Comparison of ENCODE assay signal across 12 mouse cellular contexts in genomic region chr12:21133031-21133430, GRCm38 (mm10).
DNase-seq lines count a peak whose midpoint lies in the region; ATAC-seq and TF ChIP-seq lines count a peak whose summit lies in the region.
"Had no signal": no experiment of that assay in that cellular context is flagged by ENCODE, and none has a peak within 500 bp of the region (broad histone marks: within the 10 kb centered on the region; RNA-seq: fewer than 3 reads in every experiment).

No protein-coding gene starts in this region.

- no peak for TF ChIP-seq CTCF in forebrain, postnatal 0 days (IDR thresholded peaks at IDR 0.05; ENCODE audit: low read depth)

- WGBS in forebrain, postnatal 0 days = 74% methylated on average over 4 of the region's 4 CpGs
- 85% methylated on average over 4 of the region's 4 CpGs for WGBS in forebrain, embryonic 13.5 days
- WGBS in hindbrain, embryonic 13.5 days = 75% methylated on average over 4 of the region's 4 CpGs
- 84% methylated on average over 4 of the region's 4 CpGs for WGBS in hindbrain, embryonic 14.5 days
- WGBS in midbrain, embryonic 10.5 days = 89% methylated on average over 4 of the region's 4 CpGs
- 83% methylated on average over 4 of the region's 4 CpGs for WGBS in midbrain, embryonic 13.5 days
- 81% methylated on average over 4 of the region's 4 CpGs for WGBS in intestine, embryonic 16.5 days

- H3K4me2 ChIP-seq in forebrain, postnatal 0 days (ENCODE audit: low read depth) = no peak overlapping the region
- H3K4me2 ChIP-seq in forebrain, embryonic 13.5 days = no peak overlapping the region
- no peak overlapping the region for H3K4me2 ChIP-seq in hindbrain, embryonic 13.5 days
- no peak overlapping the region for H3K4me2 ChIP-seq in hindbrain, embryonic 14.5 days (replicated peaks)
- H3K4me2 ChIP-seq in midbrain, embryonic 13.5 days (replicated peaks) = no peak overlapping the region
- no peak overlapping the region for H3K4me2 ChIP-seq in intestine, embryonic 16.5 days (ENCODE audit: low read depth, low read length)
- H3K4me2 ChIP-seq: embryonic facial prominence, embryonic 13.5 days; liver, embryonic 13.5 days had no signal

- peak overlapping the region; percentile 31; the same call in 1 of the 2 replicates for H3K27ac ChIP-seq in forebrain, postnatal 0 days (ENCODE audit: low read depth, low read length)
- H3K27ac ChIP-seq in forebrain, embryonic 13.5 days = no peak overlapping the region
- peak overlapping the region; percentile 58 for H3K27ac ChIP-seq in hindbrain, embryonic 13.5 days
- no peak overlapping the region for H3K27ac ChIP-seq in hindbrain, embryonic 14.5 days
- H3K27ac ChIP-seq in midbrain, embryonic 10.5 days (replicated peaks) = 0 out of 2 replicates have a peak overlapping the region, but pooled peaks have one; percentile 33
- H3K27ac ChIP-seq in midbrain, embryonic 13.5 days = no peak overlapping the region; the same call in 1 of the 2 replicates
- H3K27ac ChIP-seq in intestine, embryonic 16.5 days (ENCODE audit: low read length) = peak overlapping the region; percentile 23
- H3K27ac ChIP-seq: embryonic facial prominence, embryonic 13.5 days; liver, embryonic 13.5 days had no signal

- H3K27me3 ChIP-seq in forebrain, postnatal 0 days (ENCODE audit: insufficient read depth, low read length) = no peaks in the 10 kb centered on the region
- H3K27me3 ChIP-seq in forebrain, embryonic 13.5 days = no peaks in the 10 kb centered on the region
- no peaks in the 10 kb centered on the region for H3K27me3 ChIP-seq in hindbrain, embryonic 13.5 days
- no peaks in the 10 kb centered on the region for H3K27me3 ChIP-seq in hindbrain, embryonic 14.5 days (ENCODE audit: control insufficient read depth, insufficient read depth, low read length)
- no peaks in the 10 kb centered on the region for H3K27me3 ChIP-seq in midbrain, embryonic 10.5 days (ENCODE audit: low read depth, poor library complexity, severe bottlenecking)
- no peaks in the 10 kb centered on the region for H3K27me3 ChIP-seq in midbrain, embryonic 13.5 days
- no peaks in the 10 kb centered on the region for H3K27me3 ChIP-seq in intestine, embryonic 16.5 days (replicated peaks; ENCODE audit: control insufficient read depth, insufficient read depth, low read length)
- H3K27me3 ChIP-seq: embryonic facial prominence, embryonic 13.5 days; liver, embryonic 13.5 days had no signal

- peaks cover 27% of the 10 kb centered on the region for H3K4me1 ChIP-seq in forebrain, postnatal 0 days (ENCODE audit: insufficient read depth)
- H3K4me1 ChIP-seq in forebrain, embryonic 13.5 days = peaks cover 81% of the 10 kb centered on the region
- peaks cover 85% of the 10 kb centered on the region for H3K4me1 ChIP-seq in hindbrain, embryonic 13.5 days (replicated peaks)
- peaks cover 39% of the 10 kb centered on the region for H3K4me1 ChIP-seq in hindbrain, embryonic 14.5 days (replicated peaks; ENCODE audit: control insufficient read depth, insufficient read depth, low read length)
- H3K4me1 ChIP-seq in midbrain, embryonic 10.5 days = peaks cover 71% of the 10 kb centered on the region
- peaks cover 80% of the 10 kb centered on the region for H3K4me1 ChIP-seq in midbrain, embryonic 13.5 days (replicated peaks)
- peaks cover 59% of the 10 kb centered on the region for H3K4me1 ChIP-seq in intestine, embryonic 16.5 days (ENCODE audit: control insufficient read depth, insufficient read depth, low read length)

- H3K9ac ChIP-seq in forebrain, postnatal 0 days = no peak overlapping the region
- no peak overlapping the region; the same call in 1 of the 2 replicates for H3K9ac ChIP-seq in forebrain, embryonic 13.5 days
- peak overlapping the region; percentile 39; the same call in 1 of the 2 replicates for H3K9ac ChIP-seq in hindbrain, embryonic 13.5 days
- H3K9ac ChIP-seq in hindbrain, embryonic 14.5 days = no peak overlapping the region
- H3K9ac ChIP-seq in midbrain, embryonic 13.5 days (replicated peaks) = no peak overlapping the region
- H3K9ac ChIP-seq in intestine, embryonic 16.5 days (ENCODE audit: low read depth, low read length) = peak overlapping the region; percentile 19; the same call in 1 of the 2 replicates
- H3K9ac ChIP-seq: embryonic facial prominence, embryonic 13.5 days; liver, embryonic 13.5 days had no signal

- DNase-seq in forebrain, postnatal 0 days = no peak
- DNase-seq in hindbrain, embryonic 14.5 days (ENCODE audit: low spot score) = no peak
- no peak for DNase-seq in midbrain, embryonic 10.5 days (ENCODE audit: low spot score)
- no peak for DNase-seq in lung, postnatal 36 days
- DNase-seq: adrenal gland, adult 2 months; liver, embryonic 13.5 days had no signal

- no peak for ATAC-seq in forebrain, postnatal 0 days
- ATAC-seq in forebrain, embryonic 13.5 days = no peak
- no peak for ATAC-seq in hindbrain, embryonic 13.5 days (ENCODE audit: low FRiP score)
- no peak for ATAC-seq in hindbrain, embryonic 14.5 days (ENCODE audit: low FRiP score)
- ATAC-seq in midbrain, embryonic 13.5 days = no peak
- ATAC-seq in intestine, embryonic 16.5 days = no peak
- ATAC-seq: CD4-positive, CD25-positive, alpha-beta regulatory T cell, adult 4 months had no signal

- no peak overlapping the region for H3K4me3 ChIP-seq in forebrain, postnatal 0 days (ENCODE audit: low read depth, low read length)
- no peak overlapping the region for H3K4me3 ChIP-seq in forebrain, embryonic 13.5 days
- no peak overlapping the region for H3K4me3 ChIP-seq in hindbrain, embryonic 13.5 days
- no peak overlapping the region for H3K4me3 ChIP-seq in hindbrain, embryonic 14.5 days (replicated peaks; ENCODE audit: low read length)
- H3K4me3 ChIP-seq in midbrain, embryonic 10.5 days = no peak overlapping the region
- no peak overlapping the region for H3K4me3 ChIP-seq in midbrain, embryonic 13.5 days (replicated peaks)
- H3K4me3 ChIP-seq in intestine, embryonic 16.5 days (ENCODE audit: low read length) = no peak overlapping the region
- H3K4me3 ChIP-seq: embryonic facial prominence, embryonic 13.5 days; liver, embryonic 13.5 days had no signal

- no peaks in the 10 kb centered on the region for H3K9me3 ChIP-seq in forebrain, postnatal 0 days (ENCODE audit: low read length)
- no peaks in the 10 kb centered on the region for H3K9me3 ChIP-seq in forebrain, embryonic 13.5 days (replicated peaks)
- H3K9me3 ChIP-seq in hindbrain, embryonic 13.5 days = no peaks in the 10 kb centered on the region
- H3K9me3 ChIP-seq in hindbrain, embryonic 14.5 days (ENCODE audit: control insufficient read depth, low read length) = no peaks in the 10 kb centered on the region
- H3K9me3 ChIP-seq in midbrain, embryonic 10.5 days (replicated peaks) = no peaks in the 10 kb centered on the region
- no peaks in the 10 kb centered on the region for H3K9me3 ChIP-seq in midbrain, embryonic 13.5 days
- H3K9me3 ChIP-seq in intestine, embryonic 16.5 days (ENCODE audit: control insufficient read depth, low read length) = no peaks in the 10 kb centered on the region
- H3K9me3 ChIP-seq: embryonic facial prominence, embryonic 13.5 days; liver, embryonic 13.5 days had no signal

- no peaks in the 10 kb centered on the region for H3K36me3 ChIP-seq in forebrain, postnatal 0 days (ENCODE audit: insufficient read depth)
- no peaks in the 10 kb centered on the region for H3K36me3 ChIP-seq in forebrain, embryonic 13.5 days (ENCODE audit: poor library complexity, severe bottlenecking)
- no peaks in the 10 kb centered on the region for H3K36me3 ChIP-seq in hindbrain, embryonic 13.5 days
- H3K36me3 ChIP-seq in hindbrain, embryonic 14.5 days (replicated peaks; ENCODE audit: control insufficient read depth, insufficient read depth) = no peaks in the 10 kb centered on the region
- H3K36me3 ChIP-seq in midbrain, embryonic 10.5 days = no peaks in the 10 kb centered on the region
- no peaks in the 10 kb centered on the region for H3K36me3 ChIP-seq in midbrain, embryonic 13.5 days
- no peaks in the 10 kb centered on the region for H3K36me3 ChIP-seq in intestine, embryonic 16.5 days (ENCODE audit: control insufficient read depth, insufficient read depth, low read length)
- H3K36me3 ChIP-seq: liver, embryonic 13.5 days had no signal

Comparison
In these comparisons a context has a peak if more than half of its experiments do, and no peak if none do; other contexts are left out.
1. H3K27ac ChIP-seq: peak in forebrain, postnatal 0 days (single experiment), hindbrain, embryonic 13.5 days (single experiment), midbrain, embryonic 10.5 days (single experiment) and intestine, embryonic 16.5 days (single experiment); none in forebrain, embryonic 13.5 days (single experiment), hindbrain, embryonic 14.5 days (single experiment) and midbrain, embryonic 13.5 days (single experiment).
2. H3K9ac ChIP-seq: peak in hindbrain, embryonic 13.5 days (single experiment) and intestine, embryonic 16.5 days (single experiment); none in forebrain, postnatal 0 days (single experiment), forebrain, embryonic 13.5 days (single experiment), hindbrain, embryonic 14.5 days (single experiment) and midbrain, embryonic 13.5 days (single experiment).